Mouse (Mus musculus) stomach, embryonic 16.5 days (tissue): ENCODE results near the gene Nxpe5. TPM values are rescaled to one million over a fixed set of nuclear protein-coding genes. Genes with fewer than 3 reads are reported as not detected.
A peak's percentile ranks its signal among the peaks of the same experiment; 100 is the strongest.

ENCODE experiments used
- ATAC-seq: fragments of 200-750 bp; cut with Nextera tagmentation; 2 replicates; pipeline ENCODE4 v1.8.0; 2017; ENCODE audit warnings: moderate number of reproducible peaks, moderate TSS enrichment; ENCODE audit not compliant: insufficient read depth, low FRiP score
- H3K27ac ChIP-seq: fragments of 300-500 bp; sonication (generic); 2 replicates; pipeline ENCODE4 v1.5.1; 2014; ENCODE audit warnings: low read length
- H3K27me3 ChIP-seq: fragments of 300-500 bp; sonication (generic); 2 replicates; pipeline ENCODE4 v1.6.1; 2014; ENCODE audit warnings: low read length, control low read depth, mixed read lengths; ENCODE audit not compliant: control insufficient read depth, insufficient read depth
- H3K36me3 ChIP-seq: fragments of 300-500 bp; sonication (generic); 2 replicates; pipeline ENCODE4 v1.6.1; 2014; ENCODE audit warnings: low read length; ENCODE audit not compliant: control insufficient read depth, insufficient read depth
- H3K4me1 ChIP-seq: fragments of 300-500 bp; sonication (generic); 2 replicates; pipeline ENCODE4 v1.6.1; 2014; ENCODE audit warnings: low read length, control low read depth, mixed read lengths; ENCODE audit not compliant: control insufficient read depth, insufficient read depth
- H3K4me2 ChIP-seq: fragments of 300-500 bp; sonication (generic); 2 replicates; pipeline ENCODE4 v1.6.1; 2014; ENCODE audit warnings: low read depth, low read length, mixed read lengths
- H3K4me3 ChIP-seq: fragments of 300-500 bp; sonication (generic); replicated peaks from 2 replicates; pipeline ENCODE4 v1.5.1; 2014; ENCODE audit warnings: mild to moderate bottlenecking, low read length
- H3K9ac ChIP-seq: fragments of 300-500 bp; sonication (generic); 2 replicates; pipeline ENCODE4 v1.6.1; 2014; ENCODE audit warnings: low read length
- H3K9me3 ChIP-seq: fragments of 300-500 bp; sonication (generic); replicated peaks from 2 replicates; pipeline ENCODE4 v1.6.1; 2016; ENCODE audit warnings: low read length, control low read depth; ENCODE audit not compliant: control insufficient read depth
- WGBS: fragments of 180-500 bp; shearing (Covaris S2); extraction: QIAGEN DNeasy Blood & Tissue Kit; methylation state at CpG from one replicate; pipeline ENCODE4 v1.1.7; 2014; 5-methylcytosine and 5-hydroxymethylcytosine counted together
- polyA plus RNA-seq: library from polyadenylated mRNA; unstranded; fragments of >200 nt; fragmentation: Nextera tagmentation; extraction: Ambion mirVana; gene quantifications from 2 replicates; pipeline ENCODE4 v1.2.1, GENCODE M21; 2015

The Nxpe5 gene
- polyA plus RNA-seq, 1 experiment from 2014 or later: 0.06 TPM

DNA sequence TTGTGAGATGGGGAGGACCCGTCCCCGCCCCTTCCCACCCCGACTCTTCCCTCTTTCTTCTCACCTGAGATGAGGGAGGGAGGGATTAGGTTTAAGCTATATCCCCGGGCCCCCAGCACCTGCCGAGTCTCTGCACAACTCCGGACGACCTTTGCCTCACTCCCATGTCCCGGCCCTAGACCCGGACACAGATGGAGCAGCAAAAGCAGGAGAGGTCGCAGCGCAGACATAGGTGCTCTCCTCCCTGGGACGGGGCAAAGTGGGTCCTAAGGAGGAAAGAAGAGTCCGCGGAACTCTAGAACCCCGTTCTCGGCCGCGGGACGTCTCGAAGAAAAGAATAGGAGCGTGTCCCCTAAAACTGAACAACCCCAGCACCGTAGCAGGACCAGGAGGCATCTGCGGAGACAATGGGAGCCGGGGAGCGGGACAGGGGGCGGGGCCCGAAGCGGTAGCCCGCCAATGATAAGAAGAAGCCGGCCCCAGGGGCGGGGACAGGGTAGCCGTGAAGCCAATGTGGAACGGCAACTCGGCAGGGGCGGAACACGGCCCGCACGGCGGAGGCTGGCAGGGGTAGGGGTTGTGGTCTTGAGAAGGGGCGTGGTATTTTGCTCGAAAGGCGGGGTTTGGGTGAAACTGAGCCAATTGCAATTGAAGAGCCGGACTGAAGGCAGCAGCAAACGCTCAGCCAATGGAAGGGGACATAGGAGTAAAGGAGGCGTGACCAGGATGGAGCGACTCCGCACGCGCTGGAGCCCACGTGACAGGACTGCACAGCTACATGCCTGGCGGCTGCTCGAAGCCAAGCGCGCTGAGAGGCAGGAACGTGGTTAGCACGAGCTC, 54.1 kb downstream of the Nxpe5 start, which contains the start of the genes Gm43720, Gpc2 and Stag3:
Gene Gm43720, minus strand, starts transcription at position 374 of the 840 bp plus-strand sequence.
Gene Gpc2, minus strand, starts transcription at position 421 of the 840 bp plus-strand sequence.
Gene Stag3, plus strand, starts transcription at position 656 of the 840 bp plus-strand sequence.
- Histone ChIP-seq H3K27me3 (no peaks in the 10 kb centered on the region), H3K36me3 (no peaks in the 10 kb centered on the region), H3K4me2 (peak within 1 kb of the TSS; percentile 75), H3K4me1 (peaks cover 23% of the 10 kb centered on the region; the same call in 1 of the 2 replicates), H3K27ac (no peak within 1 kb of the TSS; the same call in 1 of the 2 replicates), H3K4me3 (peak within 1 kb of the TSS; percentile 49), H3K9ac (peak within 1 kb of the TSS; percentile 67), H3K9me3 (peaks cover 4% of the 10 kb centered on the region; the same call in 1 of the 2 replicates)
- peak; percentile 99 for ATAC-seq
- WGBS: under 1% methylated on average over 56 of the region's 56 CpGs

DNA sequence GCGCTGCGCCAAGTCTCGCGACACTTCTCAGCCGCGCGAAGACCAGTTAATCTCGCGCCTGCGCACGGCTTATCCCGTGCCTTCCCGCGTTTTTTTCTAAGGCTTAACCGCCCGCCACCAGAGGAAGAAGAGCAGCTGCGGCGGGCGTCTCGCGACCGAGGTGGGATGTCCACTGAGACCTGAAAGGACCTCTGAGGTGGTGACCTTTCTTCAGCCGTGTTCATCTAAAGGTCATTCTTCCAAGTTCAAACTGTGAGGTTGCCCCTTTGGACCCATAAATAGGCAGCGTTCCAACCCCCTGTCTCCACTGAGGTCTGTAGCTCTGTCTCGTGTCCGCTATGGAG, 54.7 kb downstream of the Nxpe5 start:
- H3K9ac ChIP-seq: no peak overlapping the region; the same call in 1 of the 2 replicates
- H3K4me2 ChIP-seq: peak overlapping the region; percentile 75
- peaks cover 4% of the 10 kb centered on the region; the same call in 1 of the 2 replicates for H3K9me3 ChIP-seq
- no peaks in the 10 kb centered on the region for H3K27me3 ChIP-seq
- no peaks in the 10 kb centered on the region for H3K36me3 ChIP-seq
- 22% methylated on average over 26 of the region's 26 CpGs for WGBS
- peak overlapping the region; percentile 49 for H3K4me3 ChIP-seq
- no peak for ATAC-seq
- no peak overlapping the region; the same call in 1 of the 2 replicates for H3K27ac ChIP-seq
- H3K4me1 ChIP-seq: peaks cover 20% of the 10 kb centered on the region; the same call in 1 of the 2 replicates

DNA sequence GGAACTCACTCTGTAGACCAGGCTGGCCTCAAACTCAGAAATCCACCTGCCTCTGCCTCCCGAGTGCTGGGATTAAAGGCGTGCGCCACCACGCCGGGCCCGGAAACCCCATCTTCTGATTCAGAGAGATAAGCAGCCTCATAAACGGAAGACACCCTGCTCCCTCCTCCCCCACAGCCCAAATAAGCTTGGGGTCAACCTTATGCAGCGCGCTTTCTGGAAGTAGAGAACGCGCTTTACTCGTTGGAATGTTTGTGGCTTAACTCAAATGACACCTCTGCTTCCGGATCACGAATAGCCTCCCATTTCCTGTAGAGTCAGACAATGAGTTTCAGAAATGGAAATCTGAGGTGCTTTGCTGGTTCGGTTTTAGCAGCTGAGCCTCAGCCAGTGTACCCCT, 55.1 kb downstream of the Nxpe5 start:
- 89% methylated on average over 15 of the region's 15 CpGs for WGBS
- Histone ChIP-seq H3K9ac (no peak overlapping the region), H3K27me3 (no peaks in the 10 kb centered on the region), H3K27ac (no peak overlapping the region), H3K4me1 (peaks cover 16% of the 10 kb centered on the region; the same call in 1 of the 2 replicates), H3K9me3 (peaks cover 4% of the 10 kb centered on the region; the same call in 1 of the 2 replicates), H3K4me2 (no peak overlapping the region), H3K36me3 (no peaks in the 10 kb centered on the region), H3K4me3 (no peak overlapping the region)
- no peak for ATAC-seq

DNA sequence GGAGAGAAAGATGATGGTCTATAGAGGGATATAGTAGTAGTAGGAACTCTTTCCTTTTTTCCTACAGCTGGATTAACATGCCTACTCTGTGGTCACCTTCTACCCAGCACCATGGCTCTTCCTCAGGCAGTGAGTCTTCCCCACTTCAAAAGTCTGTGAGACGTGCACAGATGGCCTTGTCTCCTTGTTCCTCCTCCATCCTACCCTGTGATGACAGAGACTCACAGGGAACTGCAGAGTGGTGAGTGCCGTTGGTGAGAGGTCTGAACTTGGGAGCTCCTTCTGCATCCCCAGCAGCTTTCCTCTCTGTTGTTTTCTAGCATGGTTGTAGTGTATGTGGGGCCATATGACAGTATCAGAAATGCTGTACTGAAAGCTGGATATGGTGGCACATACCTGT, 56.1 kb downstream of the Nxpe5 start:
- Histone ChIP-seq H3K4me1 (peaks cover 11% of the 10 kb centered on the region; the same call in 1 of the 2 replicates), H3K4me3 (no peak overlapping the region), H3K36me3 (no peaks in the 10 kb centered on the region), H3K9me3 (peaks cover 4% of the 10 kb centered on the region; the same call in 1 of the 2 replicates), H3K27me3 (no peaks in the 10 kb centered on the region), H3K4me2 (no peak overlapping the region), H3K9ac (no peak overlapping the region), H3K27ac (no peak overlapping the region)
- WGBS: 78% methylated on average over 2 of the region's 2 CpGs
- no peak for ATAC-seq

DNA sequence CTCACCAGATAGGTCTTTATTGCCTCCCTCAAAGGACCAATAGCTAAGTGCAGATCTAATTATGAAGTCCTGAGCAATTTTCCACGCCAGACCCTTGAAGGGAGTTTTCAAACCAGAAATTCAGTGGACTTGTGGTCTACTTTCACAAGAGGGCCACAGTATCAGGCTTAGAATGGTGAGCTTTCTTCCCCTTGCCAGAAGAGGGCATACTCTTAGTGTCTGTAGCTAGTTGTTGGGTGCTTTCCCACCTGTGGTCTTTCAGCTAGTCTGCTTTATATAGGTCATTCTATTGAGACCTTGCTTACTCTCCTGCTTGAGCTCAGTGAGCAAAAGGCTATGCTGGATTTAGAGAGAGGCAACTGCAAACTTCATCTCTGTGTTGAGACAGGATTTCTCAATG, 57.8 kb downstream of the Nxpe5 start:
- Histone ChIP-seq H3K4me2 (no peak overlapping the region), H3K36me3 (no peaks in the 10 kb centered on the region), H3K27ac (no peak overlapping the region), H3K4me1 (peaks cover 11% of the 10 kb centered on the region; the same call in 1 of the 2 replicates), H3K9ac (no peak overlapping the region), H3K4me3 (no peak overlapping the region), H3K27me3 (no peaks in the 10 kb centered on the region), H3K9me3 (peaks cover 4% of the 10 kb centered on the region; the same call in 1 of the 2 replicates)
- 57% methylated on average over 1 of the region's 1 CpGs for WGBS
- ATAC-seq: no peak

- no peaks in the 10 kb centered on the region for H3K36me3 ChIP-seq
- no peaks in the 10 kb centered on the region for H3K27me3 ChIP-seq
- no peak overlapping the region for H3K4me2 ChIP-seq
- no peaks in the 10 kb centered on the region for H3K4me1 ChIP-seq
- no peak overlapping the region for H3K4me3 ChIP-seq
- no peak overlapping the region for H3K27ac ChIP-seq
- H3K9ac ChIP-seq: no peak overlapping the region
- H3K9me3 ChIP-seq: no peaks in the 10 kb centered on the region
- no peak for ATAC-seq
- WGBS: 75% methylated on average over 3 of the region's 3 CpGs
Observed at GRCm38 (mm10) chr5:138287861-138288260, 62.2 kb downstream of the Nxpe5 start.

DNA sequence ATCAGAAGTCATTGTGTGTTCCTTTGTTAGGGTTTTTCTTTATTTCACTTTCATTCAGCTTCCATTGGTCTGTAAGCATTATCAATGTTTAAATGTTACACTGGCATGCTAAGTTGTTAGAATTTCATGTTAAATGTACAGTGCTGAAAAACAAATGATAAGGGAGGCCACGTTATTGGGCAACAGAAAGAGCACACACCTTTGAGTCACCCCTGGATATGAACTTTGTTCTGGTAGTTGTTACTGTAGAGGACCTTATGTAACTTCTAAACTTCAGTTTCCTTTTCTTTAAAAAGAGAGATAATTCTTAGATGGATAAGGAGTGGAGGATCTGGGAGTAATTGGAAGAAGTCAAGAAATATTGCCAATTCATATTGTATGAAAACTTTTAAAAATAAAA, 65.9 kb downstream of the Nxpe5 start:
- H3K4me1 ChIP-seq: no peaks in the 10 kb centered on the region
- no peak overlapping the region for H3K27ac ChIP-seq
- no peak overlapping the region for H3K4me2 ChIP-seq
- WGBS: 67% methylated on average over 1 of the region's 1 CpGs
- H3K9ac ChIP-seq: no peak overlapping the region
- no peaks in the 10 kb centered on the region for H3K36me3 ChIP-seq
- H3K9me3 ChIP-seq: no peaks in the 10 kb centered on the region
- H3K4me3 ChIP-seq: no peak overlapping the region
- H3K27me3 ChIP-seq: no peaks in the 10 kb centered on the region
- no peak for ATAC-seq

- Histone ChIP-seq H3K4me1 (no peaks in the 10 kb centered on the region), H3K9me3 (no peaks in the 10 kb centered on the region), H3K4me3 (no peak overlapping the region), H3K27ac (no peak overlapping the region), H3K36me3 (no peaks in the 10 kb centered on the region), H3K9ac (no peak overlapping the region), H3K27me3 (no peaks in the 10 kb centered on the region), H3K4me2 (no peak overlapping the region)
- no peak for ATAC-seq
Observed at GRCm38 (mm10) chr5:138294158-138294557, 68.5 kb downstream of the Nxpe5 start.

DNA sequence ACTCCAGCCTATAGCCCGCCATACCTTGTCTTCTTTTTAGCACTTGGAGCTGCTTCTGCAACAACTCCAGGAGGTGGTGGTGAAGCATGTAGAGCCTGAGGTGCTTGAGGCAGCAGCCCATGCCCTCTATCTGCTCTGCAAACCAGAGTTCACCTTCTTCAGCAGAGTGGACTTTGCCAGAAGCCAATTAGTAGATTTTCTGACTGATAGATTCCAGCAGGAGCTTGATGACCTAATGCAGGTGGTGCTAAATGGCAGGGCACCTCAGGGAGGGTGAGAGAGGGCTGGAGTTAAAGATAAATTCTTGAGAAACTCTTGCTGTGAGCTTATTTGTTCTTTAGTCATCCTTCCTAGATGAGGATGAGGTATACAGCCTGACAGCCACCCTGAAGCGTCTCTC, 73.9 kb downstream of the Nxpe5 start:
- no peak overlapping the region for H3K4me2 ChIP-seq
- no peaks in the 10 kb centered on the region for H3K4me1 ChIP-seq
- no peak overlapping the region for H3K27ac ChIP-seq
- 88% methylated on average over 2 of the region's 2 CpGs for WGBS
- no peaks in the 10 kb centered on the region for H3K36me3 ChIP-seq
- H3K9ac ChIP-seq: no peak overlapping the region
- no peaks in the 10 kb centered on the region for H3K27me3 ChIP-seq
- H3K4me3 ChIP-seq: no peak overlapping the region
- H3K9me3 ChIP-seq: no peaks in the 10 kb centered on the region
- ATAC-seq: no peak
